15 mouse cellular contexts compared by ENCODE assay signal in genomic region chr12:117157660-117158386, GRCm38 (mm10).
DNase-seq lines count a peak whose midpoint lies in the region; ATAC-seq and TF ChIP-seq lines count a peak whose summit lies in the region.
"Had no signal": no experiment of that assay in that cellular context is flagged by ENCODE, and none has a peak within 500 bp of the region (broad histone marks: within the 10 kb centered on the region; RNA-seq: fewer than 3 reads in every experiment).

No protein-coding gene starts in this region.

- peaks cover 36% of the 10 kb centered on the region for H3K36me3 ChIP-seq in forebrain, embryonic 10.5 days (replicated peaks)
- no peaks in the 10 kb centered on the region for H3K36me3 ChIP-seq in forebrain, embryonic 15.5 days
- H3K36me3 ChIP-seq in hindbrain, embryonic 16.5 days (ENCODE audit: control insufficient read depth, insufficient read depth, low read length): no peaks in the 10 kb centered on the region
- H3K36me3 ChIP-seq in midbrain, postnatal 0 days (ENCODE audit: insufficient read depth, low read length): peaks cover 4% of the 10 kb centered on the region; the same call in 1 of the 2 replicates
- H3K36me3 ChIP-seq: intestine, embryonic 15.5 days; lung, embryonic 15.5 days had no signal

- H3K9ac ChIP-seq in forebrain, embryonic 15.5 days (replicated peaks): peak overlapping the region; percentile 38; the same call in 1 of the 2 replicates
- no peak overlapping the region for H3K9ac ChIP-seq in hindbrain, embryonic 16.5 days (ENCODE audit: low read depth, low read length)
- H3K9ac ChIP-seq in midbrain, postnatal 0 days (replicated peaks; ENCODE audit: low read length, poor library complexity, severe bottlenecking): peak overlapping the region; percentile 50
- H3K9ac ChIP-seq: intestine, embryonic 15.5 days; lung, embryonic 15.5 days had no signal

- peaks cover 99% of the 10 kb centered on the region for H3K27me3 ChIP-seq in forebrain, embryonic 10.5 days (ENCODE audit: poor library complexity, severe bottlenecking)
- H3K27me3 ChIP-seq in forebrain, embryonic 15.5 days: peaks cover 58% of the 10 kb centered on the region
- H3K27me3 ChIP-seq in hindbrain, embryonic 16.5 days (replicated peaks; ENCODE audit: control insufficient read depth, insufficient read depth, low read length): peaks cover 9% of the 10 kb centered on the region; the same call in 1 of the 2 replicates
- H3K27me3 ChIP-seq in midbrain, postnatal 0 days (ENCODE audit: insufficient read depth, low read length): no peaks in the 10 kb centered on the region

- intact Hi-C loops in left cerebral cortex, postnatal 25 days (cut with DNase I): loop anchor here (10.0 kb wide), 1 partner anchor 197 kb away; no protein-coding TSS in a partner anchor

- H3K9me3 ChIP-seq in forebrain, embryonic 10.5 days: no peaks in the 10 kb centered on the region
- H3K9me3 ChIP-seq in forebrain, embryonic 15.5 days: no peaks in the 10 kb centered on the region
- no peaks in the 10 kb centered on the region for H3K9me3 ChIP-seq in hindbrain, embryonic 16.5 days (ENCODE audit: control insufficient read depth, low read length)
- H3K9me3 ChIP-seq in midbrain, postnatal 0 days (ENCODE audit: low read length): no peaks in the 10 kb centered on the region
- H3K9me3 ChIP-seq: intestine, embryonic 15.5 days; lung, embryonic 15.5 days had no signal

- no peak for TF ChIP-seq POLR2A in lung, adult 2 months (IDR thresholded peaks at IDR 0.05; ENCODE audit: borderline replicate concordance, extremely low read depth, low read depth, low read length)

- peak overlapping the region; percentile 51 for H3K4me2 ChIP-seq in forebrain, embryonic 15.5 days (replicated peaks)
- peak overlapping the region; percentile 46 for H3K4me2 ChIP-seq in hindbrain, embryonic 16.5 days (ENCODE audit: low read length)
- H3K4me2 ChIP-seq in midbrain, postnatal 0 days (ENCODE audit: low read depth, low read length, poor library complexity, severe bottlenecking): peak overlapping the region; percentile 88
- H3K4me2 ChIP-seq: intestine, embryonic 15.5 days; lung, embryonic 15.5 days had no signal

- DNase-seq in forebrain, embryonic 10.5 days (ENCODE audit: extremely low spot score, low spot score): no peak
- DNase-seq in midbrain, postnatal 0 days (ENCODE audit: low spot score): no peak
- no peak for DNase-seq in left cerebral cortex, postnatal 25 days (ENCODE audit: low spot score in 2 of 2)
- no peak for DNase-seq in lung, adult 2 months
- no peak for DNase-seq in left cerebral cortex, adult 18-20 months (ENCODE audit: low spot score in 2 of 2)
- no peak for DNase-seq in cerebellum, adult 9-10 months
- DNase-seq: adrenal gland, postnatal 14 days; cerebellum, postnatal 14 days; gastrocnemius, postnatal 25 days; heart, postnatal 14 days; thymus, postnatal 36 days had no signal

- TF ChIP-seq CTCF in midbrain, postnatal 0 days (IDR thresholded peaks at IDR 0.05): no peak
- no peak for TF ChIP-seq CTCF in lung, adult 2 months (IDR thresholded peaks at IDR 0.05; ENCODE audit: insufficient read depth, low read length)

- H3K4me1 ChIP-seq in forebrain, embryonic 10.5 days: peaks cover 98% of the 10 kb centered on the region
- H3K4me1 ChIP-seq in forebrain, embryonic 15.5 days: peaks cover 72% of the 10 kb centered on the region
- H3K4me1 ChIP-seq in hindbrain, embryonic 16.5 days (ENCODE audit: control insufficient read depth, insufficient read depth, low read depth, low read length): peaks cover 31% of the 10 kb centered on the region
- H3K4me1 ChIP-seq in midbrain, postnatal 0 days (ENCODE audit: insufficient read depth, low read length): peaks cover 22% of the 10 kb centered on the region
- no peaks in the 10 kb centered on the region; the same call in 1 of the 2 replicates for H3K4me1 ChIP-seq in lung, adult 2 months (ENCODE audit: control insufficient read depth, insufficient read depth, low read length)

- peak overlapping the region; percentile 86 for H3K4me3 ChIP-seq in forebrain, embryonic 10.5 days
- peak overlapping the region; percentile 26 for H3K4me3 ChIP-seq in forebrain, embryonic 15.5 days
- no peak overlapping the region for H3K4me3 ChIP-seq in hindbrain, embryonic 16.5 days (ENCODE audit: low read length)
- peak overlapping the region; percentile 74 for H3K4me3 ChIP-seq in midbrain, postnatal 0 days (ENCODE audit: low read depth, low read length)
- H3K4me3 ChIP-seq in lung, adult 2 months (replicated peaks; ENCODE audit: extremely low read depth, low read depth, low read length): no peak overlapping the region
- H3K4me3 ChIP-seq: intestine, embryonic 15.5 days; lung, embryonic 15.5 days had no signal

- peak overlapping the region; percentile 96 for H3K27ac ChIP-seq in forebrain, embryonic 10.5 days
- H3K27ac ChIP-seq in forebrain, embryonic 15.5 days (replicated peaks): peak overlapping the region; percentile 47; the same call in 1 of the 2 replicates
- no peak overlapping the region; the same call in 1 of the 2 replicates for H3K27ac ChIP-seq in hindbrain, embryonic 16.5 days (ENCODE audit: low read depth, low read length)
- H3K27ac ChIP-seq in midbrain, postnatal 0 days (ENCODE audit: low read depth, low read length): peak overlapping the region; percentile 80
- H3K27ac ChIP-seq: intestine, embryonic 15.5 days; lung, embryonic 15.5 days had no signal

- WGBS in forebrain, embryonic 10.5 days: 20% methylated on average over 9 of the region's 9 CpGs
- WGBS in forebrain, embryonic 15.5 days: 17% methylated on average over 9 of the region's 9 CpGs
- WGBS in hindbrain, embryonic 16.5 days: 29% methylated on average over 9 of the region's 9 CpGs
- 6% methylated on average over 9 of the region's 9 CpGs for WGBS in midbrain, postnatal 0 days
- WGBS in lung, adult 2 months: 36% methylated on average over 9 of the region's 9 CpGs

- ATAC-seq in forebrain, embryonic 15.5 days (replicated peaks): no peak
- ATAC-seq in hindbrain, embryonic 16.5 days: no peak
- no peak for ATAC-seq in midbrain, postnatal 0 days (ENCODE audit: low FRiP score)
- ATAC-seq: intestine, embryonic 15.5 days had no signal

Comparison
In these comparisons a context has a peak if more than half of its experiments do, and no peak if none do; other contexts are left out.
1. H3K4me3 ChIP-seq: peak in forebrain, embryonic 10.5 days (single experiment), forebrain, embryonic 15.5 days (single experiment) and midbrain, postnatal 0 days (single experiment); none in hindbrain, embryonic 16.5 days (single experiment) and lung, adult 2 months (single experiment).
2. Peak in every context shown above with its lines, with median percentiles within 50 percentile points of each other: H3K4me2 ChIP-seq.